Mouse (Mus musculus) thymus, adult 2 months (tissue): ENCODE data around the gene Svip.

Source experiments
- CTCF ChIP-seq: fragments of 200-500 bp; IDR thresholded peaks from 2 replicates; pipeline ENCODE4 v1.5.1; 2012; ENCODE audit warnings: mild to moderate bottlenecking, control low read depth, low read length, moderate library complexity, borderline replicate concordance; ENCODE audit not compliant: control insufficient read depth, poor library complexity, insufficient read depth; ENCODE audit errors: extremely low read depth
- POLR2A ChIP-seq: fragments of 200-500 bp; IDR thresholded peaks from 2 replicates; pipeline ENCODE4 v1.6.1; 2012; ENCODE audit warnings: mild to moderate bottlenecking, low read length, control low read depth, moderate library complexity; ENCODE audit not compliant: control insufficient read depth, poor library complexity, insufficient read depth; ENCODE audit errors: extremely low read depth

DNA sequence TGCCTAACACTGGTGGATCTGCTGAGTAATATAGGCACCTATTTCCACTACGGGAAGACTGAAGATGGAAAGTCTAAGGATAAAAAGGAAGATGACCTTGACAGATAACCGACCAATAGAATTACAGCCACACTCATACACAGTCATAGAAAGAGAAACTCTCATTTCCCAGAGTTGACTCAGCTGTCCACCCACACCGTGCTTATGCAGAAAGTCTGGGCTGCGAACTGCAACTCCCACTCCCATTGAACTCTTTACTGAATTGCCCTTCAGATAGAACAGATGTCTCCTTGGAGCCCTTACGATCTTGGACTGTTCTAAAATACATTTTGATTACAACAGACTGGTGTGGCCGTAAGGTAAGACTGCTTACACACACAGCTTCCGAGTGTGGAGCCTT is 41.1 kb downstream of the Svip start:
- no peak for TF ChIP-seq POLR2A
- TF ChIP-seq CTCF = no peak
